Mouse (Mus musculus): ENCODE results near the gene Haus6. TPM values are rescaled to one million over a fixed set of nuclear protein-coding genes. Genes with fewer than 3 reads are reported as not detected.

Haus6 gene
- 10 to 100 TPM in 1 of 2 experiments, 1 to 10 TPM in 1; 8.6 to 10.2 TPM for total RNA-seq (2023)

GRCm38 (mm10) chr4:86611524-86612288 is at the start of gene Haus6:
Gene Haus6 (minus strand): TSS chr4:86612055.

GRCm38 (mm10) chr4:86575283-86575983 is 36.4 kb downstream of the Haus6 start, which contains the start of gene Rraga:
Gene Rraga (plus strand): TSS chr4:86575668.

GRCm38 (mm10) chr4:86558228-86558627 is 53.6 kb downstream of the Haus6 start, which contains the start of gene Saxo1:
Gene Saxo1 (minus strand): TSS chr4:86558328.

Other genes with a start within 250 kb of the Haus6 start
- gene Saxo1, start 53.7 kb downstream of the Haus6 start, total RNA-seq (2023): not detected
- gene Rraga, start 36.4 kb downstream of the Haus6 start, total RNA-seq (2023): 10 to 100 TPM; 63.7 to 65.3 TPM
- 100 to 1,000 TPM; 335 to 402 TPM for gene Plin2, start 58.0 kb upstream of the Haus6 start, total RNA-seq (2023)
- gene Dennd4c, start 136.5 kb upstream of the Haus6 start, total RNA-seq (2023): 10 to 100 TPM; 26.0 to 28.4 TPM
- gene Rps6, start 245.4 kb upstream of the Haus6 start, total RNA-seq (2023): 1,000 to 10,000 TPM; 1,036 to 1,086 TPM

All from monocyte, adult 59 days (primary cell).